Mouse (Mus musculus): ENCODE results near the gene Psmd9.

Gene Psmd9

GRCm38 (mm10) chr5:123260698-123261097 is 91.5 kb downstream of the Psmd9 start:
- no peak for DNase-seq

- DNase-seq: no peak
These were observed 97.7 kb downstream of the Psmd9 start for GRCm38 (mm10) chr5:123266909-123267308.

GRCm38 (mm10) chr5:123268477-123269474 is 99.6 kb downstream of the Psmd9 start:
- DNase-seq: no peak

GRCm38 (mm10) chr5:123270917-123271316 is 101.7 kb downstream of the Psmd9 start:
- DNase-seq: no peak

- no peak for DNase-seq
These were observed 103.7 kb downstream of the Psmd9 start for GRCm38 (mm10) chr5:123272927-123273326.

GRCm38 (mm10) chr5:123276636-123277341 is 107.6 kb downstream of the Psmd9 start:
- DNase-seq: peak; percentile 47

- peak; percentile 44 for DNase-seq
These were observed 108.1 kb downstream of the Psmd9 start for GRCm38 (mm10) chr5:123277342-123277701.

GRCm38 (mm10) chr5:123277704-123278103 is 108.5 kb downstream of the Psmd9 start:
- no peak for DNase-seq

GRCm38 (mm10) chr5:123279248-123279647 is 110.0 kb downstream of the Psmd9 start:
- no peak for DNase-seq

GRCm38 (mm10) chr5:123281336-123282136 is 112.3 kb downstream of the Psmd9 start:
- no peak for DNase-seq

GRCm38 (mm10) chr5:123285174-123285573 is 116.0 kb downstream of the Psmd9 start:
- peak; percentile 77 for DNase-seq

- DNase-seq: no peak
These were observed 118.9 kb downstream of the Psmd9 start for GRCm38 (mm10) chr5:123288079-123288478.

- DNase-seq: no peak
These were observed 125.4 kb downstream of the Psmd9 start for GRCm38 (mm10) chr5:123294653-123295052.

GRCm38 (mm10) chr5:123296224-123296806 is 127.1 kb downstream of the Psmd9 start:
- peak; percentile 57 for DNase-seq

- DNase-seq: peak; percentile 56
These were observed 128.0 kb downstream of the Psmd9 start for GRCm38 (mm10) chr5:123296972-123297754.

- no peak for DNase-seq
These were observed 128.6 kb downstream of the Psmd9 start for GRCm38 (mm10) chr5:123297830-123298229.

- DNase-seq: peak; percentile 53
These were observed 129.3 kb downstream of the Psmd9 start for GRCm38 (mm10) chr5:123298526-123298925.
